Mouse (Mus musculus): ENCODE results near the gene Gm37240. TPM values are rescaled to one million over a fixed set of nuclear protein-coding genes. Genes with fewer than 3 reads are reported as not detected.
A peak's percentile ranks its signal among the peaks of the same experiment; 100 is the strongest.

The Gm37240 gene
- polyA plus RNA-seq, 1 experiment from 2014 or later = 15.1 TPM

DNA sequence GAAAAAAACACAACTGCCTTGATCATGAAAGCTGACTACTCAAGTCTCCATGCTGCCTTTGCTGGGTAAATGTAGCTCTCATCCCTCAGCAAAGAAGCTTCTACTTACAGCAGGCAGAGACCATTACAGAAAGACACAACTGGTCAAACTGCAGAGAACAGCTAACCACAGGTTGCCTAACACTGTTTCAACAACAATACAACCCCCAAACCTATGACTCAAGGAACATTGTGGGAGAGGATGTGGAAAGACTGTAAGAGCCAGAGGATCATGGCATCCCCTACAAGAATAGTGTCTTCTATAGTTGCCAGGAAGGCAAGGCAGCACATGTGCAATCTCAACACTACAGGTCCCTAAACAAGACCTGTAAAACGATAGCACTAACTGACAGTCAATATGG is 94.2 kb downstream of the Gm37240 start:
- Histone ChIP-seq H3K9me3 (ENCODE audit: control insufficient read depth, low read length) (no peaks in the 10 kb centered on the region), H3K4me1 (ENCODE audit: control insufficient read depth, insufficient read depth, low read length) (no peaks in the 10 kb centered on the region), H3K4me2 (replicated peaks; ENCODE audit: low read depth, low read length) (no peak overlapping the region), H3K27ac (ENCODE audit: low read depth, low read length) (no peak overlapping the region), H3K36me3 (ENCODE audit: control insufficient read depth, insufficient read depth, low read length) (no peaks in the 10 kb centered on the region), H3K27me3 (ENCODE audit: control insufficient read depth, insufficient read depth, low read length) (no peaks in the 10 kb centered on the region), H3K4me3 (ENCODE audit: low read length) (no peak overlapping the region), H3K9ac (ENCODE audit: low read depth, low read length) (no peak overlapping the region)
- 43% methylated on average over 1 of the region's 1 CpGs for WGBS
- no peak for ATAC-seq (ENCODE audit: low FRiP score, low TSS enrichment)

DNA sequence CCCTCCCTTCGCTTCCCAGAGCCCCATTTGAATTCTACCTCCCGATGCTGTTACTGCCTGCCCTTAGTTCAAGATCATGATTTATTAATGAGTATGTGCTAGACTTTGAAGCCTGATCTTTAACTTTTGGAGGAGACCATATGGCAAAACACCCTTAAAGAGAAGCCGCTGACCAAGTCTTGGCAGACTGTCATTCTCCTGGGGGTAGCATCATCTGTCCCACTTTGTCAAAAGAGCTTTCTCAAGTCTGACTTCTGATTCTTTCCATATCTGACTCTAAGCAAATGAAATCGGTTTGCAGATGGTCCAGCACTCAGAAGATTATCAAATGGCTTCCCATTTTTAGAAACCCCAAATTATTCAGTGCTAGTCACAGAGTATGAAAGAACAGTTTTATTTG is 97.6 kb downstream of the Gm37240 start:
- no peaks in the 10 kb centered on the region for H3K27me3 ChIP-seq (ENCODE audit: control insufficient read depth, insufficient read depth, low read length)
- H3K9ac ChIP-seq (ENCODE audit: low read depth, low read length) = no peak overlapping the region
- no peaks in the 10 kb centered on the region for H3K36me3 ChIP-seq (ENCODE audit: control insufficient read depth, insufficient read depth, low read length)
- H3K9me3 ChIP-seq (ENCODE audit: control insufficient read depth, low read length) = no peaks in the 10 kb centered on the region
- no peak overlapping the region for H3K27ac ChIP-seq (ENCODE audit: low read depth, low read length)
- H3K4me1 ChIP-seq (ENCODE audit: control insufficient read depth, insufficient read depth, low read length) = no peaks in the 10 kb centered on the region; the same call in 1 of the 2 replicates
- 43% methylated on average over 4 of the region's 4 CpGs for WGBS
- no peak for ATAC-seq (ENCODE audit: low FRiP score, low TSS enrichment)
- no peak overlapping the region for H3K4me3 ChIP-seq (ENCODE audit: low read length)
- no peak overlapping the region for H3K4me2 ChIP-seq (replicated peaks; ENCODE audit: low read depth, low read length)

DNA sequence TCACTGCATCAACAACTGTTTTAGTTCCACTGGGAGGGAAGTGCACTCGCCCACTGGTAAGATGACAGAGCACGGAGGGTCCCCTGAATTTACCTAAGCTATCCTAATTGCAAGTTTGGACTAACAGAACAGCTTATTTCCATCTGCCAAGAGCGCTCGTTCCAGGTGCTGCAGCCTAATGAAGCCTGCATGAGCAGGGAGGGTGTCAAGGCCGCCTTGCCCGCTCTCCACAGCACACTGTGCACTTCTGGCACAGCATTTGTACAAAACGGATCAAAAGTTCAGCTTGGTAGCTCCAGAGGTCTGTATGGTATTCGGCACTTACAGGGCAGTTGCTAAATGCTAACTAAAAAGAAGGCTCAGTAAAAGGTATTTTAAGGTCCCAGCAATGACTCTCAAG is 100.8 kb downstream of the Gm37240 start:
- no peak overlapping the region for H3K27ac ChIP-seq (ENCODE audit: low read depth, low read length)
- H3K9me3 ChIP-seq (ENCODE audit: control insufficient read depth, low read length) = no peaks in the 10 kb centered on the region
- no peak overlapping the region for H3K9ac ChIP-seq (ENCODE audit: low read depth, low read length)
- no peaks in the 10 kb centered on the region for H3K27me3 ChIP-seq (ENCODE audit: control insufficient read depth, insufficient read depth, low read length)
- no peak for ATAC-seq (ENCODE audit: low FRiP score, low TSS enrichment)
- no peak overlapping the region for H3K4me3 ChIP-seq (ENCODE audit: low read length)
- no peak overlapping the region for H3K4me2 ChIP-seq (replicated peaks; ENCODE audit: low read depth, low read length)
- H3K36me3 ChIP-seq (ENCODE audit: control insufficient read depth, insufficient read depth, low read length) = no peaks in the 10 kb centered on the region
- H3K4me1 ChIP-seq (ENCODE audit: control insufficient read depth, insufficient read depth, low read length) = no peaks in the 10 kb centered on the region; the same call in 1 of the 2 replicates
- WGBS = 63% methylated on average over 8 of the region's 8 CpGs

DNA sequence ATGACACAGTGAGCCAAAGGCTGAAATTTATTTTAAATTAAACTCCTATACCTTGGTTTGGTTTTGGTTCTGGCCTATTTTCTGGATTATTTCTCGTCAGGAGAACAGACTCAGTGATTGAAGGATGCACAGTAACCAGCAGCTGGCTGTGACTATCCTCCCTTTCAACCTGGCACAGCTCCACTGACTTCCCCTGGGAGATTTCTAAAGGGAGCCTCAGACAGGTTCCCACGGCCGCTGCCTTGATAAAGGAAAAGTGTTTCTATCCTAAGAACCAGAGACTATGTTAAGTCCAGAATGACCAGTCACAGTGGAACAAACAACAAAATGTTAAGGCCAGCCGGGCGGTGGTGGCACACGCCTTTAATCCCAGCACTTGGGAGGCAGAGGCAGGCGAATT is 106.4 kb downstream of the Gm37240 start:
- Histone ChIP-seq H3K27me3 (ENCODE audit: control insufficient read depth, insufficient read depth, low read length) (no peaks in the 10 kb centered on the region), H3K9me3 (ENCODE audit: control insufficient read depth, low read length) (no peaks in the 10 kb centered on the region), H3K4me2 (replicated peaks; ENCODE audit: low read depth, low read length) (no peak overlapping the region), H3K27ac (ENCODE audit: low read depth, low read length) (no peak overlapping the region), H3K9ac (ENCODE audit: low read depth, low read length) (no peak overlapping the region), H3K36me3 (ENCODE audit: control insufficient read depth, insufficient read depth, low read length) (no peaks in the 10 kb centered on the region), H3K4me1 (ENCODE audit: control insufficient read depth, insufficient read depth, low read length) (no peaks in the 10 kb centered on the region), H3K4me3 (ENCODE audit: low read length) (no peak overlapping the region)
- no peak for ATAC-seq (ENCODE audit: low FRiP score, low TSS enrichment)
- 74% methylated on average over 7 of the region's 7 CpGs for WGBS

DNA sequence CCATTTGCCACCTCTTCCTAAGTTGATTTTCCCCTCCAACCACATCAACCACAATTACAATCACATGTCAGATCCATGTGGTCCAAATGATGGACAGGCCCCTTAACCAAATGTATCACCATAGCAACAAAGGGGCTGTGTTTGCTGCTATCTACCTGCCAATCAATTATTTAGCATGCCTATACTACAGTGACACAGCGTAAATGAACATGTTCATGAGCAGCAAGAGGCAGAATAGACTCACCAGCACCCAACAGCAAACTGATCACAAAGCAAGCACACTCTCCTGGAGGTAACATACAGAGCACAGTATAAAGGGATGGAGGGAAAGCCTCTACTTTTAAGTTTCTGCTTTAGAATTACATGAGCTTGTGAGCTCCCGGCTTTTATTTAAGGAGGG is 107.0 kb downstream of the Gm37240 start:
- WGBS = 68% methylated on average over 2 of the region's 2 CpGs
- H3K4me2 ChIP-seq (replicated peaks; ENCODE audit: low read depth, low read length) = no peak overlapping the region
- H3K4me1 ChIP-seq (ENCODE audit: control insufficient read depth, insufficient read depth, low read length) = no peaks in the 10 kb centered on the region
- no peak for ATAC-seq (ENCODE audit: low FRiP score, low TSS enrichment)
- H3K27ac ChIP-seq (ENCODE audit: low read depth, low read length) = no peak overlapping the region
- H3K36me3 ChIP-seq (ENCODE audit: control insufficient read depth, insufficient read depth, low read length) = no peaks in the 10 kb centered on the region
- no peaks in the 10 kb centered on the region for H3K9me3 ChIP-seq (ENCODE audit: control insufficient read depth, low read length)
- no peaks in the 10 kb centered on the region for H3K27me3 ChIP-seq (ENCODE audit: control insufficient read depth, insufficient read depth, low read length)
- H3K9ac ChIP-seq (ENCODE audit: low read depth, low read length) = no peak overlapping the region
- no peak overlapping the region for H3K4me3 ChIP-seq (ENCODE audit: low read length)

DNA sequence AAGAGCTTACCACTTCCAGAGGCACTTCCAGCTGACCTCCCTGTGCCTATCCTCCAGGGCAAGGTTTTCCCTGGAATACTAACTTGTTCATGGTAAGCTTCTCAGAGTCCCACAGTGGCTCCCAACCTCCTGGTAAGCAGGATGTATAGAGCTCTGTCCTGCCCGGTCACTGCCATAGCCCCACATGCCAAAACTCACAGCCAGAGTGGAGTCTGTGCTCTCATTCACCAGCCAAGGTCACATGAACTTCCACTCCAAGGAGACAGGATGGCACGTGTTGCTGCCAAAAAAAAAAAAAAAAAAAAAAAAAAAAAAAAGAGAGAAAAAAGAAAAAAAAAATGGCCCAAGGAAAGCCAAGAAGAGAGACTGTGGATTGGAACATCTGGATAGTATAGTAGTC is 109.5 kb downstream of the Gm37240 start:
- 72% methylated on average over 2 of the region's 2 CpGs for WGBS

DNA sequence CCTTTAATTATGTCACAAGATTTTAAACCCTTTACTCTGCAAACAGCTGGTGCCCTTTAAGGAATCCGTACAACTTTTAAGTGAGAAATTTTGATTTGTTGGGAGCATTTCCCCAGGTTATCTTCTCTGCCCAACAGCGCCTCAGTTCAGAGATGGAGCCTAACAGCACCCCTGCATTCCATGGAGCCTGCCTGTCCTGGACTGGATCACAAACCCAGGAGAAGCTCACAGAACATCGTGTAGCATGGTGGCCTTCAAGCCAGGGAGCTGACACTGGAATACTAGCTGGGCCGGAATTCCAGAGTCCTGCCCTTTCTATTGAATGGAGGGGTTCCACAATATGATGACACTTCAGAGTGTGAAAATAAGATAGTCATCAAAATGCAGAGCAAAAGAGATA is 110.0 kb downstream of the Gm37240 start:
- no peak overlapping the region for H3K9ac ChIP-seq (ENCODE audit: low read depth, low read length)
- no peaks in the 10 kb centered on the region for H3K9me3 ChIP-seq (ENCODE audit: control insufficient read depth, low read length)
- H3K4me2 ChIP-seq (replicated peaks; ENCODE audit: low read depth, low read length) = peak overlapping the region; percentile 29
- H3K27ac ChIP-seq (ENCODE audit: low read depth, low read length) = no peak overlapping the region
- no peak overlapping the region for H3K4me3 ChIP-seq (ENCODE audit: low read length)
- no peaks in the 10 kb centered on the region for H3K4me1 ChIP-seq (ENCODE audit: control insufficient read depth, insufficient read depth, low read length)
- no peak for ATAC-seq (ENCODE audit: low FRiP score, low TSS enrichment)
- H3K27me3 ChIP-seq (ENCODE audit: control insufficient read depth, insufficient read depth, low read length) = no peaks in the 10 kb centered on the region
- WGBS = 81% methylated on average over 4 of the region's 4 CpGs
- no peaks in the 10 kb centered on the region for H3K36me3 ChIP-seq (ENCODE audit: control insufficient read depth, insufficient read depth, low read length)

More for the DNA sequence above, 109.5 kb downstream of the Gm37240 start:
- no peaks in the 10 kb centered on the region for H3K27me3 ChIP-seq (ENCODE audit: control insufficient read depth, insufficient read depth, low read length)
- H3K4me1 ChIP-seq (ENCODE audit: control insufficient read depth, insufficient read depth, low read length) = no peaks in the 10 kb centered on the region
- H3K4me3 ChIP-seq (ENCODE audit: low read length) = no peak overlapping the region
- no peaks in the 10 kb centered on the region for H3K36me3 ChIP-seq (ENCODE audit: control insufficient read depth, insufficient read depth, low read length)
- H3K27ac ChIP-seq (ENCODE audit: low read depth, low read length) = no peak overlapping the region
- H3K9me3 ChIP-seq (ENCODE audit: control insufficient read depth, low read length) = no peaks in the 10 kb centered on the region
- no peak overlapping the region for H3K4me2 ChIP-seq (replicated peaks; ENCODE audit: low read depth, low read length)
- no peak for ATAC-seq (ENCODE audit: low FRiP score, low TSS enrichment)
- no peak overlapping the region for H3K9ac ChIP-seq (ENCODE audit: low read depth, low read length)

DNA sequence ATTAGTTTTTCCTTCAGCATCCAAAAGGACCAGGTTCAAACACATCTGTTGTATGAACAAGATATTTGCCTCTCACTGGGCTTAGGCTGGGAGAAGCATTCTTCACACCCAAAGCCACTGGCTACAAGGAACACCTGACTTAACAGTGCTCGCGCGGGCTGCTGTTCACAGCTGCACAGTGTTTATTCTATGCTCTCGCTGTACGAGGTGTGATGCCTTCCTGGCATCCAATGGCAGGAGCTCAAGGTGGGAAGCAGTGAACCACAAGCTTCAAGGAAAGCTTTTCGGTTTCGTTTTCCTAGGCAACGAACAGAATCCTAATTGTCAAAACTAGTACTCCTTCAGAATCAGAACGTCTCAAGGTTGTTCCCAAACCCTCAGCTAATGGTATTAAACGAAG is 110.6 kb downstream of the Gm37240 start:
- Histone ChIP-seq H3K4me2 (replicated peaks; ENCODE audit: low read depth, low read length) (peak overlapping the region; percentile 29), H3K4me3 (ENCODE audit: low read length) (no peak overlapping the region), H3K9ac (ENCODE audit: low read depth, low read length) (no peak overlapping the region), H3K36me3 (ENCODE audit: control insufficient read depth, insufficient read depth, low read length) (no peaks in the 10 kb centered on the region), H3K27ac (ENCODE audit: low read depth, low read length) (no peak overlapping the region), H3K4me1 (ENCODE audit: control insufficient read depth, insufficient read depth, low read length) (no peaks in the 10 kb centered on the region), H3K27me3 (ENCODE audit: control insufficient read depth, insufficient read depth, low read length) (no peaks in the 10 kb centered on the region), H3K9me3 (ENCODE audit: control insufficient read depth, low read length) (no peaks in the 10 kb centered on the region)
- ATAC-seq (ENCODE audit: low FRiP score, low TSS enrichment) = peak; percentile 56; the same call in 1 of the 2 replicates
- 31% methylated on average over 10 of the region's 10 CpGs for whole genome bisulfite sequencing

DNA sequence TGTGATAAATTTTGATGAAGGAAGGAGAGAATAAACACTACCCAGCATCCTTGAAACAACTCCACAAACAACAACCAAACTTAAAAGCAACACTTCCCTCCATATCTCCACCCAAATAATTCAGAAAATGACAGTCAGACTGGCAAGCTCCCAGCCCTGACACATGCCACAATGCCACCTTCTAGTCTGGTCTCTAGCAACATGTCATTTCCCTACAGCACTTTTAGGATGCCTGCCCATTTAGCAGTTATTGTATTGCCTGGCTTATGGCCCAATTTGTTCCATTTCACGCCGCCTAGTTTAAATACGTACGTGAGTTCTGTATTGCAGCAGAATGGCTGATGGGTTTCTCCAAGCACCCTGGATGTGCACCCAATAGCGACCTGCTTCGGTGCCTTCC is 111.2 kb downstream of the Gm37240 start:
- H3K9ac ChIP-seq (ENCODE audit: low read depth, low read length) = no peak overlapping the region
- 69% methylated on average over 6 of the region's 6 CpGs for WGBS
- H3K4me3 ChIP-seq (ENCODE audit: low read length) = no peak overlapping the region
- no peaks in the 10 kb centered on the region for H3K9me3 ChIP-seq (ENCODE audit: control insufficient read depth, low read length)
- ATAC-seq (ENCODE audit: low FRiP score, low TSS enrichment) = no peak
- no peak overlapping the region for H3K27ac ChIP-seq (ENCODE audit: low read depth, low read length)
- no peaks in the 10 kb centered on the region for H3K4me1 ChIP-seq (ENCODE audit: control insufficient read depth, insufficient read depth, low read length)
- H3K4me2 ChIP-seq (replicated peaks; ENCODE audit: low read depth, low read length) = no peak overlapping the region
- no peaks in the 10 kb centered on the region for H3K27me3 ChIP-seq (ENCODE audit: control insufficient read depth, insufficient read depth, low read length)
- H3K36me3 ChIP-seq (ENCODE audit: control insufficient read depth, insufficient read depth, low read length) = no peaks in the 10 kb centered on the region

DNA sequence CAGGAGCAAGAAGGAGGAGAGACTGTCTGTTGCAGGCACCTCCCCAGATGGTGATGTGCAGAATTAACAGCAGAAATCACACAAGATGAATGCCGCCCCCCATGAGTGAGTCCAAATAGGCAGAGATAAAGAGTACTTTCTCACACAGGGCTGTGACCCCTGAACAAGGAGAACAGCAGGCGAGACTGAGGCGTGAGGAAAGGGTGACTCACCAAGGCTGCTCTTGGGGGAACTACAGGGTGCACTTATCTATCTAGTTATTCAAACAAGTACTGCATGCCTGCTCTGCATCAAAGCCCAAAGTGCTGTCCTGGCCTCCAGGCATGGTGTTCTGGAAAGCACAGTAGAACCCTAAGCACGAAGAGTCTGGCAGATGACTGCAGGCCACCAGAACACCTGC is 113.4 kb downstream of the Gm37240 start:
- 0 out of 2 replicates have a peak, but pooled peaks have one; percentile 43 for ATAC-seq (ENCODE audit: low FRiP score, low TSS enrichment)
- Histone ChIP-seq H3K4me2 (replicated peaks; ENCODE audit: low read depth, low read length) (no peak overlapping the region), H3K4me1 (ENCODE audit: control insufficient read depth, insufficient read depth, low read length) (no peaks in the 10 kb centered on the region), H3K4me3 (ENCODE audit: low read length) (no peak overlapping the region), H3K9me3 (ENCODE audit: control insufficient read depth, low read length) (no peaks in the 10 kb centered on the region), H3K36me3 (ENCODE audit: control insufficient read depth, insufficient read depth, low read length) (no peaks in the 10 kb centered on the region), H3K27me3 (ENCODE audit: control insufficient read depth, insufficient read depth, low read length) (no peaks in the 10 kb centered on the region), H3K9ac (ENCODE audit: low read depth, low read length) (no peak overlapping the region), H3K27ac (ENCODE audit: low read depth, low read length) (no peak overlapping the region)
- 73% methylated on average over 4 of the region's 4 CpGs for WGBS
